Mouse (Mus musculus) liver, embryonic 14.5 days (tissue): ENCODE measurements around the gene Wasf2. TPM values are rescaled to one million over a fixed set of nuclear protein-coding genes. Genes with fewer than 3 reads are reported as not detected.

Source experiments
- ATAC-seq: fragments of 200-750 bp; cut with Nextera tagmentation; 2 replicates; pipeline ENCODE4 v1.8.0; 2017; ENCODE audit warnings: moderate number of reproducible peaks, mild to moderate bottlenecking, moderate library complexity; ENCODE audit not compliant: insufficient read depth
- DNase-seq, 3 experiments: peaks; one replicate each; pipeline ENCODE4 v3.0.0-alpha.2; 2012 to 2013; ENCODE audit warnings: low read depth in 3 of 3, low spot score in 3 of 3
- H3K27ac ChIP-seq: fragments of 300-500 bp; sonication (generic); 2 replicates; pipeline ENCODE4 v1.5.1; 2014; ENCODE audit warnings: moderate library complexity, mild to moderate bottlenecking, control low read depth, inconsistent platforms
- H3K27me3 ChIP-seq: fragments of 300-500 bp; sonication (generic); 2 replicates; pipeline ENCODE4 v1.6.1; 2014; ENCODE audit warnings: mild to moderate bottlenecking, low read length, moderate library complexity; ENCODE audit not compliant: control insufficient read depth, insufficient read depth
- H3K36me3 ChIP-seq: fragments of 300-500 bp; sonication (generic); replicated peaks from 2 replicates; pipeline ENCODE4 v1.6.1; 2014; ENCODE audit warnings: low read depth; ENCODE audit not compliant: control insufficient read depth, insufficient read depth
- H3K4me1 ChIP-seq, 2 experiments: fragments of 200-500 bp in 1 of 2; fragments of 300-500 bp in 1 of 2; sonication (generic) in 1 of 2; replicated peaks; 2 replicates each; pipeline ENCODE4 v1.6.1; 2012 to 2014; ENCODE audit warnings: antibody characterized with exemption in 1 of 2, inconsistent platforms in 1 of 2, low read length in 1 of 2; ENCODE audit not compliant: control insufficient read depth in 2 of 2, insufficient read depth in 2 of 2
- H3K4me2 ChIP-seq: fragments of 300-500 bp; sonication (generic); 2 replicates; pipeline ENCODE4 v1.6.1; 2014; ENCODE audit warnings: low read depth, mild to moderate bottlenecking, control low read depth, moderate library complexity
- H3K4me3 ChIP-seq, 2 experiments: fragments of 200-500 bp in 1 of 2; fragments of 300-500 bp in 1 of 2; sonication (generic) in 1 of 2; 2 replicates each; pipeline ENCODE4 v1.5.1; 2012 to 2014; ENCODE audit warnings: low read depth in 2 of 2, low read length in 2 of 2, mild to moderate bottlenecking in 2 of 2, control low read depth in 1 of 2, inconsistent platforms in 1 of 2, moderate library complexity in 1 of 2; ENCODE audit not compliant: insufficient read depth in 1 of 2
- H3K9ac ChIP-seq: fragments of 300-500 bp; sonication (generic); replicated peaks from 2 replicates; pipeline ENCODE4 v1.6.1; 2014; ENCODE audit warnings: mild to moderate bottlenecking, control low read depth, moderate library complexity
- H3K9me3 ChIP-seq: fragments of 300-500 bp; sonication (generic); 2 replicates; pipeline ENCODE4 v1.6.1; 2016; ENCODE audit warnings: low read length, mixed read lengths; ENCODE audit not compliant: control insufficient read depth
- CTCF ChIP-seq: IDR thresholded peaks from 2 replicates; pipeline ENCODE4 v1.5.1; 2016; ENCODE audit warnings: antibody characterized with exemption, low read depth, control low read depth
- EP300 ChIP-seq: IDR thresholded peaks from 2 replicates; pipeline ENCODE4 v1.6.1; 2016; ENCODE audit warnings: antibody characterized with exemption, low read depth
- WGBS: fragments of 180-500 bp; shearing (Covaris S2); extraction: QIAGEN DNeasy Blood & Tissue Kit; methylation state at CpG from one replicate; pipeline ENCODE4 v1.1.7; 2014; ENCODE audit not compliant: insufficient replicate concordance; 5-methylcytosine and 5-hydroxymethylcytosine counted together
- microRNA-seq: library from miRNA; unstranded; fragments of <30 nt; microRNA quantifications from one replicate; pipeline ENCODE4, GENCODE M21; 2016
- polyA plus RNA-seq, 2 experiments: library from polyadenylated mRNA; depleted of rRNA in 1 of 2; stranded (reverse) in 1 of 2; unstranded in 1 of 2; fragments of >200 nt; fragmentation: Nextera tagmentation in 1 of 2; extraction: Ambion mirVana in 1 of 2; gene quantifications; 2 replicates each; pipeline versions ENCODE4 v1.2.1 to v1.2.3; 2012 to 2014

The Wasf2 gene
- polyA plus RNA-seq, 2 experiments = 11.4 to 31.4 TPM

- Histone ChIP-seq H3K27me3 (peaks cover 6% of the 10 kb centered on the region), H3K9ac (no peak overlapping the region), H3K4me3 (no peak overlapping the region), H3K9me3 (no peaks in the 10 kb centered on the region), H3K36me3 (no peaks in the 10 kb centered on the region), H3K4me2 (no peak overlapping the region), H3K27ac (no peak overlapping the region), H3K4me1 (peaks cover 42 to 44% of the 10 kb centered on the region in 2 experiments)
- no peak for ATAC-seq
- TF ChIP-seq CTCF = no peak
- no peak for TF ChIP-seq EP300
- 52% methylated on average over 13 of the region's 13 CpGs for WGBS
- no peak for DNase-seq
Measured at GRCm38 (mm10) chr4:133243538-133243937, 113.2 kb downstream of the Wasf2 start.

DNA sequence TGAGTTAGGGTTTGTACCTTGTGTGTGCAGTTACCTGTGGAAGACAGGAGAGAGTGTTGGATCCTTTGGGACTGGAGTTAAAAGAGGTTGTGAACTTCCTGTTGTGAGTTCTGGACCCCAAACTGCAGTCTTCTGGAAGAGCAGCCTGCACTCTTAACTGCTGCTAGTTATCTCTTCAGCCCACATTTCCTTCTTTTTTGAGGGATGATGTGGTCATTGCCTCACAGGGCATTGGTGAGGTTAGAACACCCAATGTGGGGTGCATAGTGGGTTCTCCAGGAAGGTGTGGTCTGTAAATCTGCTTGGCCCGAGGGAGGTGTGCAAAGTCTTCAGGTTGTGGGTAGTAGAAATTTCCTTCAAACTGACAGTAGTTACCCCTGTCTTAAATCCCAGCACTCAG is 114.0 kb downstream of the Wasf2 start:
- ATAC-seq (no peak), DNase-seq (peak in 1 of 3 experiments; percentile 41)
- WGBS = 10% methylated on average over 1 of the region's 1 CpGs
- no peaks in the 10 kb centered on the region for H3K9me3 ChIP-seq
- H3K36me3 ChIP-seq = no peaks in the 10 kb centered on the region
- H3K4me1 ChIP-seq = peaks cover 43 to 46% of the 10 kb centered on the region in 2 experiments
- no peak overlapping the region for H3K9ac ChIP-seq
- peaks cover 6% of the 10 kb centered on the region for H3K27me3 ChIP-seq
- no peak for TF ChIP-seq CTCF
- TF ChIP-seq EP300 = peak; percentile 65
- no peak overlapping the region for H3K4me2 ChIP-seq
- H3K4me3 ChIP-seq = no peak overlapping the region
- no peak overlapping the region for H3K27ac ChIP-seq

GRCm38 (mm10) chr4:133247072-133247471 is 116.8 kb downstream of the Wasf2 start:
- H3K4me3 ChIP-seq = no peak overlapping the region
- peak overlapping the region; percentile 80; the same call in 1 of the 2 replicates for H3K27ac ChIP-seq
- WGBS = 56% methylated on average over 15 of the region's 15 CpGs
- no peaks in the 10 kb centered on the region for H3K36me3 ChIP-seq
- TF ChIP-seq CTCF = no peak
- no peak for TF ChIP-seq EP300
- H3K4me1 ChIP-seq = peaks cover 32 to 40% of the 10 kb centered on the region in 2 experiments
- peaks cover 17% of the 10 kb centered on the region for H3K27me3 ChIP-seq
- peak overlapping the region; percentile 34; the same call in 1 of the 2 replicates for H3K9ac ChIP-seq
- no peaks in the 10 kb centered on the region for H3K9me3 ChIP-seq
- no peak for ATAC-seq
- DNase-seq = no peak
- peak overlapping the region; percentile 62 for H3K4me2 ChIP-seq

GRCm38 (mm10) chr4:133247806-133248449 is 117.6 kb downstream of the Wasf2 start:
- Histone ChIP-seq H3K4me2 (peak overlapping the region; percentile 62), H3K27ac (peak overlapping the region; percentile 80), H3K9ac (peak overlapping the region; percentile 18), H3K4me3 (peak overlapping the region; percentile 16 to 21; a peak in 2 of 4 replicates), H3K36me3 (no peaks in the 10 kb centered on the region), H3K9me3 (no peaks in the 10 kb centered on the region), H3K27me3 (peaks cover 12% of the 10 kb centered on the region), H3K4me1 (peaks cover 28 to 38% of the 10 kb centered on the region in 2 experiments)
- peak; percentile 94 for ATAC-seq
- peak; percentile 85 to 87 (median 86) for DNase-seq
- TF ChIP-seq CTCF (peak; percentile 6; the same call in 1 of the 2 replicates), EP300 (peak; percentile 81)
- 12% methylated on average over 13 of the region's 13 CpGs for WGBS

Small RNA genes within 50 kb of the gene (microRNA-seq; reads per million reads assigned to microRNA genes)
- gene Mir7017 = not detected

Other genes starting within 250 kb of the Wasf2 start
- 10.0 and 12.9 TPM in 2 replicates for gene Stx12, start 246.0 kb upstream of the Wasf2 start, polyA plus RNA-seq (2012; rRNA removed)
- 16.7 and 16.9 TPM in 2 replicates for gene Stx12, start 246.0 kb upstream of the Wasf2 start, polyA plus RNA-seq (2014; fragmentation: Nextera tagmentation; extraction: Ambion mirVana)
- 4.4 and 7.4 TPM in 2 replicates for gene Fam76a, start 207.9 kb upstream of the Wasf2 start, polyA plus RNA-seq (2012; rRNA removed)
- 24.8 and 26.5 TPM in 2 replicates for gene Fam76a, start 207.9 kb upstream of the Wasf2 start, polyA plus RNA-seq (2014; fragmentation: Nextera tagmentation; extraction: Ambion mirVana)
- gene Fgr, start 156.4 kb upstream of the Wasf2 start, polyA plus RNA-seq (2012; rRNA removed) = 0.79 and 1.0 TPM in 2 replicates
- gene Fgr, start 156.4 kb upstream of the Wasf2 start, polyA plus RNA-seq (2014; fragmentation: Nextera tagmentation; extraction: Ambion mirVana) = 0.57 and 0.75 TPM in 2 replicates
- 1.3 and 1.7 TPM in 2 replicates for gene Ahdc1, start 119.2 kb upstream of the Wasf2 start, polyA plus RNA-seq (2012; rRNA removed)
- gene Ahdc1, start 119.2 kb upstream of the Wasf2 start, polyA plus RNA-seq (2014; fragmentation: Nextera tagmentation; extraction: Ambion mirVana) = 0.53 and 0.75 TPM in 2 replicates
- gene Cd164l2, start 81.6 kb downstream of the Wasf2 start, polyA plus RNA-seq (2012; rRNA removed) = 0.05 and 0.06 TPM in 2 replicates
- not detected in 2 replicates for gene Cd164l2, start 81.6 kb downstream of the Wasf2 start, polyA plus RNA-seq (2014; fragmentation: Nextera tagmentation; extraction: Ambion mirVana)
- gene Gpr3, start 82.0 kb downstream of the Wasf2 start, polyA plus RNA-seq (2012; rRNA removed) = 0.02 TPM in 1 of 2 replicates, not detected in the other
- gene Gpr3, start 82.0 kb downstream of the Wasf2 start, polyA plus RNA-seq (2014; fragmentation: Nextera tagmentation; extraction: Ambion mirVana) = not detected in 2 replicates
- 2.0 and 2.4 TPM in 2 replicates for gene Map3k6, start 110.3 kb downstream of the Wasf2 start, polyA plus RNA-seq (2012; rRNA removed)
- 1.2 and 1.5 TPM in 2 replicates for gene Map3k6, start 110.3 kb downstream of the Wasf2 start, polyA plus RNA-seq (2014; fragmentation: Nextera tagmentation; extraction: Ambion mirVana)
- 0.52 and 0.56 TPM in 2 replicates for gene Sytl1, start 132.6 kb downstream of the Wasf2 start, polyA plus RNA-seq (2012; rRNA removed)
- gene Sytl1, start 132.6 kb downstream of the Wasf2 start, polyA plus RNA-seq (2014; fragmentation: Nextera tagmentation; extraction: Ambion mirVana) = 0.48 and 0.80 TPM in 2 replicates
- gene Tmem222, start 147.3 kb downstream of the Wasf2 start, polyA plus RNA-seq (2012; rRNA removed) = 31.6 and 35.3 TPM in 2 replicates
- gene Tmem222, start 147.3 kb downstream of the Wasf2 start, polyA plus RNA-seq (2014; fragmentation: Nextera tagmentation; extraction: Ambion mirVana) = 36.4 and 38.7 TPM in 2 replicates
- 6.4 and 7.0 TPM in 2 replicates for gene Wdtc1, start 223.0 kb downstream of the Wasf2 start, polyA plus RNA-seq (2012; rRNA removed)
- 7.3 and 9.1 TPM in 2 replicates for gene Wdtc1, start 223.0 kb downstream of the Wasf2 start, polyA plus RNA-seq (2014; fragmentation: Nextera tagmentation; extraction: Ambion mirVana)
- gene Slc9a1, start 239.2 kb downstream of the Wasf2 start, polyA plus RNA-seq (2012; rRNA removed) = 6.7 and 7.6 TPM in 2 replicates
- gene Slc9a1, start 239.2 kb downstream of the Wasf2 start, polyA plus RNA-seq (2014; fragmentation: Nextera tagmentation; extraction: Ambion mirVana) = 2.1 and 2.3 TPM in 2 replicates